Mouse (Mus musculus): ENCODE data around the gene Smyd4.

Gene Smyd4

DNA sequence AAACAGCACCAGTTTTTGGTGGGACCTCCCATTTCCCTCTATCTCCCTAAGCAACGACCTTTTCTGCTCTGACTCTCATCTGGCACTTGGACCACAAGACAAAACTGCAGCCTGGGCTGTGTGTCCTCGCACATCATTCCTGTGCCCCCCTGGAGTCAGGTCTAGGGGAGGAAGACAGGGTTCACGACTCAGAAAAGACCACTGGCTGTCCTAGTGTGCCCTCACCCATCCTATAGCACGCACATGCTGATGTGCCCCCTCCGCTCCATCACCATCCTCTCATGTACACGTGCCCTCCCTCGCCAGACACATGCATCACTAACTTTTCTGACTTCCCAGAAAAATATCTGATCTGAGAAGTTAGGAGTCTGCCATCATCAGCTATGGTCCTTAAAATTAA is 71.8 kb downstream of the Smyd4 start:
- no peak for DNase-seq (ENCODE audit: low spot score in 2 of 2)

DNA sequence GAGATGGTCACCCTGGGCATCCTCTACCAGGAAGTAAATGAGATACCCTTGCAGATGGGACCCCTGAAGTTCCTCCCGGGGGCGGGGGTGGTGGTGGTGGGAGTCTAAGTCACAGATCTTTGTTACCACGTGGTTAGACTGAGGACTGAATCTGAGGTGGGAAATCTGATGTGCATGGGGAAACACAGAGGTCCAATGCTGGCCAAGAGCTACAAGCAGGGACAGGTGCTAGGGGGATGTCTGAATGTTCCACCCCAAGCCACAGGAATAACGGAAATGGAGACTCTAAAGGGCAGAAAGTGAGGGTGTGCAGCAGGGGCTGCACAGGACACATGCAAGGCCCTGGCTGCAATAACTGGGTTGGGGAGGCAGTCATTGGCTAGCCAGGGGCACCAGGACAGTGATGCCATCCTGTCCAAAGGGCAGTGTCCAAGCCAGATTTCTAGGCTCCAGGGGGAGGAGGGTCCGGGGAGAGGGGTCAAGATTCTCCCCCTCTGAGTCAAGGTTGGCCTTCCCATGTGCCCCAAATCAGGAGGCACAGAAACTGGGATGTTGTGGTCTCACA is 72.7 kb downstream of the Smyd4 start:
- no peak for DNase-seq (ENCODE audit: low spot score in 2 of 2)

GRCm38 (mm10) chr11:75421375-75422012 is 73.3 kb downstream of the Smyd4 start:
- DNase-seq (ENCODE audit: low spot score in 2 of 2), result no peak

DNA sequence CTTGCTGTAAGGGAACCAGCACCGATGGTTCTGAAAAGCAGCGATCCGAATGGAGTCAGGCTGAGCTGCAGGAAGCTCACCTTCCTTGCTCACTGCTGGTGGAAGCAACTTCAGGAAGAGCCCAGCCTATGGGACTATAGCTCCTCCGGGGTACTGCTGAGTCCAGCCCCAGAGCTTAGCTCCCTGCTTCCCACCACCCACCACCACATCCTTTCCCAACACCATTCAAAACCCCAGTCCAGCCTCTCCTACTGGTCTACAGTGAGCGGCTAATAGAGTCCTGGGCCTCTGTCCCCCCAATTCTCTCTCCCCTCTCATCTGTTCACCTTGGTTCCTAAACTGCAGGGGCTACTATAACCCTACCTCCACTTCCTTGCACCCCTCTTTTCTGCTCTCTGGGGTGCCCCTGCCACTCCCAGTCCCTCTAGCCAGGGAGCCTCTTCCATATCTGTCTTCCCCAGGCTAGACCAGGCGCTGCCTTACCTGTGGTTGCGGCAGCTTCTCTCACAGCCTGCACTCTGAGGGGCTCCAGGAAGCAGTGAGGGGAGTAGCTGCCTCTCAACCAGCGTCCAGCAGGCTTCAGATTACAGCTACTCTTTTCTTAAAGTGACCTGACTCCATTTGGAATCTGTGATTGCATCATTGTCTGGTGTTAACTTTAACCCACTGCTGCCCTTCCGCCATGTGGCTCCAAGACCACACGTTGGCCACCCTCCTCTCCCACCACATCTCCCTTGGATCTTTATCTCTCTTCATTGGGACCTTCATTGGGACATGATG is 74.0 kb downstream of the Smyd4 start, which contains the start of gene Serpinf1:
Gene Serpinf1, minus strand, starts transcription at position 689 of the 780 bp plus-strand sequence.
- DNase-seq (ENCODE audit: low spot score in 2 of 2), result no peak

DNA sequence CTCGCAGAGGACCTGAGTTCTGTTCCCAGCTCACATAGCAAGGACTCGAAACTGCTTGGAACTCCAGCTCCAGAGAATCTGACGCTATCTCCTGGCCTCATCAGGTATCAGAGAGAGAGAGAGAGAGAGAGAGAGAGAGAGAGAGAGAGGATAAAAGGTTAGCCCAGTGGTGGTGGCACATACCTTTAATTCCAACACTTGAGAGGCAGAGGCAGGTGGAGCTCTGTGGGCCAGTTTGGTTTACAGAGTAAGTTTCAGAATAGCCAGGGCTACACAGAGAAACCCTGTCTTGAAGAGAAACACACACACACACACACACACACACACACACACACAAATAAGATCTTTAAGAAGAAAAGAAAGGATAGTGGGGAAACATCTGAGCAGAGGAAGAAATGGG is 74.9 kb downstream of the Smyd4 start:
- DNase-seq (ENCODE audit: low spot score in 2 of 2), result no peak

DNA sequence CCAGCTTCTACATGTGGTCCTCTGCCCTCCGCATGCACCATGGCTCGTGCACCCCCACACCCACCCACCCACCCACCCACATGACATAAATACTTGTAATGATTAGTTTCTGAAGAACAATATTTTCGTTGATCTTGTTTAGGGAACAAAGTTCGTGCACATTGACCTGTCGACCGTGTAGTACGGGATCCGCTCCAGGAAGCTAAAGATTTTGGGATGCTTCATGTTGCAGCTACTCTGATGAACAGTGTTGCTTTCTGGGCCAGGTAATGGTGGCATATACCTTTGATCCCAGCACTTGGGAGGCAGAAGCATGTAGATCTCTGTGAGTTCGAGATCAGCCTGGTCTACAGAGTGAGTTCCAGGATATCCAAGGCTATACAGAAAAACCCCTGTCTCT is 75.8 kb downstream of the Smyd4 start:
- DNase-seq (ENCODE audit: low spot score in 2 of 2), result no peak

DNA sequence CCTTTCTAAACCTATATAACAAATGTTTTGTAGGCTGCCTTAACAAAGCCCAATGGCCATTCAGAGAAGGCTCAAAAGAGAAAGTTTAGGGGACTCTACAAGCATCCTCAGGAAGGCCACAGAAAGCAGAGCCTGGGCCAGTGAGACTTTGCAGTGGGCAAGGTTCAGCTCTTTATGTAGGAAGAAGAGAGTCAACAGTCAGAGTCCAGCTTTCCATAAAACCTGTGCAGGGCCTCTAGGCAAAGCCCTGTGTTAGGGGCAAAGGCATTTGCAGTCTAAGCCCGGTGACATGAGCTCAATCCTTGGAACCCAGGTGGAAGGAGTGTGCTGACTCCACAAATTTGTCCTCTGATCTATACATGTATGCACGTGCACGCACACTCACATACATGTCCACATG is 76.2 kb downstream of the Smyd4 start:
- DNase-seq (ENCODE audit: low spot score in 2 of 2), result no peak

GRCm38 (mm10) chr11:75429019-75429705 is 80.9 kb downstream of the Smyd4 start:
- no peak for DNase-seq (ENCODE audit: low spot score in 2 of 2)

GRCm38 (mm10) chr11:75431307-75431706 is 83.1 kb downstream of the Smyd4 start:
- DNase-seq (ENCODE audit: low spot score in 2 of 2), result peak; percentile 65 to 69

- no peak for DNase-seq (ENCODE audit: low spot score in 2 of 2)
Observed at GRCm38 (mm10) chr11:75434138-75434537, 85.9 kb downstream of the Smyd4 start.

DNA sequence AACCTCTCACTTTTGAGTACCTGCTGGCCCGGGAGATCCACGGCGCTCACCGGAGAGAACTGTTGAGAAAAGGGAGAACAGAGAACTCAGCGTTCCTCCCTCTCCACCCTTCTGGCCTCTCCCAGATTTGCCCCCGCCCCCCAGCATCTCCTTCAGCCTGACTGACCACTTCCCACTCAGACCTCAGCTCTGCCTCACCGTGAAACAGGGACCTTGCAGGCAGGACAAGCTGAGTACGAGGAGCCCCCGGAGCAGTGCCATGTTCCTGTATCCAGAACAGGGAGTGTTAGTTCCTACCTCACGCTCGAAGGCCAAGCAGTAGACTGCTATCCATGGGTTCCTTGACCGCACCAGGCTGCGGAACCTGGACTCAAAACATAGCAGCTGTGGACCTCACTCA is 90.0 kb downstream of the Smyd4 start:
- DNase-seq (ENCODE audit: low spot score in 2 of 2), result no peak

- no peak for DNase-seq (ENCODE audit: low spot score in 2 of 2)
Observed at GRCm38 (mm10) chr11:75438804-75439203, 90.6 kb downstream of the Smyd4 start.

DNA sequence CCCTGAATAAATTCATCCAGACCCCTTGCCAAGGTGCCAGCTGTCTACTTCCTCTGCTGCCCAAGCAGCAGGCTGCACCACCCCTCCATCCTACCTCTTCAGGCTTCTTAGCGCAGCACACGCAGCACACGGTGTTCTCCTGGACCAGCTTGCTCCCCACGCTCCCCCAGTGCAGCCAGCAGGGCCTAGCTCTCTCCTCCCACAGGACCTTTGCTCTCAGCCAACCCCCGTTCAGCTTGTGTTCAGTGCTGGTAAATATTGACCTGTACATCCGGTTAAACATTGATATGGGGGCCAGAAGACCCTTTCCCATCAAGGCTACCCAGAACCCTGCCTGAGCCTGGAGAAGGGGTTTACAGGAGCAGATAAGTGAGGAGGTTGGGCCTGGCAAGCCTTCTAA is 91.1 kb downstream of the Smyd4 start, which contains the start of gene Serpinf2:
Gene Serpinf2, minus strand, starts transcription at position 229 of the 400 bp plus-strand sequence.
- DNase-seq (ENCODE audit: low spot score in 2 of 2), result no peak

DNA sequence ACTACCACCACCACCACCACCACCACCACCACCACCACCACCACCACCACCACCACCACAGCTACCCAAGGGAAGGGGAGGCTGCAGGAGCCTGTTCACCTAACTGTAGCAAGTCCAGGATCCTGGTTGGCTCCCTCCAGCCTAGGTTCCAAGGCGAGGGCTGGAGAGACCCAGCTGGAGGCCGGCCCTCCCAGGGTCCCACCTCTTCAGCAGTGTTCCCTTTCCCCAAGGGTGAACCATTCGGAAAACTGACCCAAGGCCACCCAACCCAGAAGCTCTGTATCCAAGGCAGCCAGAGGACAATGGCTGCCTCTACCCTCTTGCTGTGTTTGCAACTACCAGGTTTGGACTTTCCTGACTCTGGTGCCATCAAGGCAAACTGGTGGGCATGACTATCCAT is 91.7 kb downstream of the Smyd4 start:
- no peak for DNase-seq (ENCODE audit: low spot score in 2 of 2)

GRCm38 (mm10) chr11:75441034-75441433 is 92.8 kb downstream of the Smyd4 start:
- DNase-seq (ENCODE audit: low spot score in 2 of 2), result no peak

DNA sequence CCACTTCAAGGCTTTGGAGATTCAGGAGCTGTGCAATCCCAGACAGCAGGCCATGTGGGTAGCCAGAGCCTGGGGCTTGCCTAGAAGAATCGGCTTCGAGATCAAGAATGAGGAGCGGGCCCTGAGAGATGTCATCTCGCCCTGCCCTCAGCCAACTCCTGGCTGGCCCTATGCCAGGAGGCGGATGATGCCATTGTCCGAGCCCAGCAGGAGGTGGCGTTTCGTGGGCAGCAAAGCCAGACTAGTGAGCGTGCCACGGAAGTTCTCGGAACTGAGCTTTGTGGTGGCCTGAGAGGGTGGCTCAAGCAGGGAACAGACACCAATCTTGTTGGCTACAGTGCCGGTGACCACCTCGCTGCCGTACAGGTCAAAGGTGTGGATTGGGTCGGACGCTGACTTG is 93.4 kb downstream of the Smyd4 start:
- no peak for DNase-seq (ENCODE audit: low spot score in 2 of 2)

- no peak for DNase-seq (ENCODE audit: low spot score in 2 of 2)
Observed at GRCm38 (mm10) chr11:75443711-75444110, 95.5 kb downstream of the Smyd4 start.

GRCm38 (mm10) chr11:75448575-75448974 is 100.3 kb downstream of the Smyd4 start:
- DNase-seq (ENCODE audit: low spot score in 2 of 2), result no peak

DNA sequence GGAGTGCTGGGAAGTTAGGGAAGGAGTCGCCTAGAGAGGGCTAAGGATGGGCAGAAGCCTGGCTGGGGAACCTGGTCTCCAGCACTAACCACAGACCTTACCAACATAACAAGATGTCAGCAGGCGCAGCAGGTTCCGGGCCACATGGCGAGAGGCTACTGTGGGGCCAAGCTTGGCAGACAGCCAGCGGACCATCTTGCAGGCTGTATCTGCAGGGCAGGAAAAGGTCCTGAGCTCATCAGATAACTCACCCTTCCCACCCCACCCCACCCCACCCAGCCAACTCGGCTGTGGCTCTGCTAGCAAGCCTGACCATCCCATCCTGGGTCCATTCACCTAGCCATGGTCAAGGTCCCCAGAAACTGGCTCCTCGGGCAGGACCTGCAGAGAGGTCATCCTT is 101.5 kb downstream of the Smyd4 start:
- no peak for DNase-seq (ENCODE audit: low spot score in 2 of 2)

DNA sequence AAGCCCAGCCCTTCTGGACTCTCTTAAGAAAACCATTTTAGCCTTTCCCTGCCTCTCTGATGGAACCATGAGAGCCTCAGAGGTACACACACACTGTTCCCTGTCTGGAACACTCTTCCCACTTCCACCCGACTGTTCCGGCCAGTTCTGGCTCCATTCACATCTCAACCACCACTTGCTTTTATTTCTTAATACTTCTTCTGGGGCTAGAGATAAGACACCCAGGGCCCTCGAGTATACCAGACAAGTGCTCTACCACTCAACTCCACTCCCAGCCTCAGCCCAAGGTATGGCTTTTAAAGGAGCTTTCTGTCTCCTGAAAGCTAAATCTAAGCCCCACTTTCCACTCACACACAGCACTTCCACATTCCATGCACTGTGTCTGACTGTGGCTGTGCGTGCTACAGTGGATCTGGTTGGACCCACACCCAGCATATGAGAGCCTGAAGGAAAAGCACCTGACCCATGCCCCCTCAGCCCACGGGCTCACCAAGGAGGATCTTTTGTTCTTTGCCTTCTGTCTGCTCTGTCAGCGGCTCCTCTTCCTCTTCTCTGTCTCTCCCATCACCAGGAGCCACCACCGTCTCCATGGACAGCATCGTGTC is 102.2 kb downstream of the Smyd4 start:
- DNase-seq (ENCODE audit: low spot score in 2 of 2), result no peak

- DNase-seq (ENCODE audit: low spot score in 2 of 2), result no peak
Observed at GRCm38 (mm10) chr11:75450936-75451335, 102.7 kb downstream of the Smyd4 start.

DNA sequence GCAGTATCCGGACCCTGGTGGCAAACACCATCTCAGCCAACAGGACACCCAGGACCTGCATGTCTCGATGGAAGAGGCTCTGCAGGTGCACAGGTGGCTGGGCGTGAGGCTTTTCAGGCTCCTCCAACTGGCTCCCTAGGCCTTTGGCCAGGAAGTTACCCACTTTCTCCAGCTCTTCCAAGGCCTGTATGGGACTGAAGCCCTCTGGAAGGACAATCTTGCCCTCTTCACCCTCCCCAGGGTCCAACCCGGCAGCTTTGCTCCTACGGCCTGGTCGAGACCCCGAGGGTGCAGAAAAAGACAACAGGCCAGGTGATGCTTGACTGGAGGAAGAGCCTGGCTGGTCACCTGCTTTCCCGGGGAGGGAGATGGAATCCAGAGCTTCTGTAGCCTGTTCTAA is 103.8 kb downstream of the Smyd4 start:
- no peak for DNase-seq (ENCODE audit: low spot score in 2 of 2)
